Mouse (Mus musculus): Measurements from ENCODE around the gene Gm45618.

The Gm45618 gene

GRCm38 (mm10) chr7:142094301-142095143 is 26.0 kb downstream of the Gm45618 start:
- in situ Hi-C loops (cut with MboI, MseI): no loop called here

- in situ Hi-C loops (cut with MboI, MseI): no loop called here
Observed at GRCm38 (mm10) chr7:142093696-142094240, 26.8 kb downstream of the Gm45618 start.

- in situ Hi-C loops (cut with MboI, MseI): no loop called here
Observed at GRCm38 (mm10) chr7:142092991-142093390, 27.5 kb downstream of the Gm45618 start.

- in situ Hi-C loops (cut with MboI, MseI): no loop called here
Observed at GRCm38 (mm10) chr7:142091848-142092247, 28.7 kb downstream of the Gm45618 start.

- in situ Hi-C loops (cut with MboI, MseI): no loop called here
Observed at GRCm38 (mm10) chr7:142089648-142090447, 30.7 kb downstream of the Gm45618 start.

- in situ Hi-C loops (cut with MboI, MseI): no loop called here
Observed at GRCm38 (mm10) chr7:142088886-142089285, 31.6 kb downstream of the Gm45618 start.

GRCm38 (mm10) chr7:142087069-142087652 is 33.4 kb downstream of the Gm45618 start:
- in situ Hi-C loops (cut with MboI, MseI): no loop called here

GRCm38 (mm10) chr7:142086159-142086905 is 34.2 kb downstream of the Gm45618 start:
- in situ Hi-C loops (cut with MboI, MseI): no loop called here

GRCm38 (mm10) chr7:142084820-142085219 is 35.7 kb downstream of the Gm45618 start:
- in situ Hi-C loops (cut with MboI, MseI): no loop called here

GRCm38 (mm10) chr7:142084395-142084794 is 36.1 kb downstream of the Gm45618 start:
- in situ Hi-C loops (cut with MboI, MseI): no loop called here

GRCm38 (mm10) chr7:142083588-142084317 is 36.8 kb downstream of the Gm45618 start:
- in situ Hi-C loops (cut with MboI, MseI): no loop called here

- in situ Hi-C loops (cut with MboI, MseI): no loop called here
Observed at GRCm38 (mm10) chr7:142082607-142083006, 37.9 kb downstream of the Gm45618 start.

- in situ Hi-C loops (cut with MboI, MseI): no loop called here
Observed at GRCm38 (mm10) chr7:142082179-142082578, 38.4 kb downstream of the Gm45618 start.

GRCm38 (mm10) chr7:142081736-142082135 is 38.8 kb downstream of the Gm45618 start:
- in situ Hi-C loops (cut with MboI, MseI): no loop called here

- in situ Hi-C loops (cut with MboI, MseI): no loop called here
Observed at GRCm38 (mm10) chr7:142080876-142081275, 39.7 kb downstream of the Gm45618 start.

- in situ Hi-C loops (cut with MboI, MseI): no loop called here
Observed at GRCm38 (mm10) chr7:142079365-142079764, 41.2 kb downstream of the Gm45618 start.

- in situ Hi-C loops (cut with MboI, MseI): no loop called here
Observed at GRCm38 (mm10) chr7:142077138-142077537, 43.4 kb downstream of the Gm45618 start.

- in situ Hi-C loops (cut with MboI, MseI): no loop called here
Observed at GRCm38 (mm10) chr7:142074146-142074886, 46.2 kb downstream of the Gm45618 start.

GRCm38 (mm10) chr7:142071717-142072116 is 48.8 kb downstream of the Gm45618 start:
- in situ Hi-C loops (cut with MboI, MseI): no loop called here

GRCm38 (mm10) chr7:142071212-142071578 is 49.3 kb downstream of the Gm45618 start:
- in situ Hi-C loops (cut with MboI, MseI): no loop called here

Measured in T-helper 17 cell (primary cell).